Mouse (Mus musculus): ENCODE measurements around the gene 4930568D16Rik. TPM values are rescaled to one million over a fixed set of nuclear protein-coding genes. Genes with fewer than 3 reads are reported as not detected.

The 4930568D16Rik gene
- polyA plus RNA-seq, 1 experiment: not detected

- TF ChIP-seq CTCF (IDR thresholded peaks at IDR 0.05; ENCODE audit: borderline replicate concordance, insufficient read depth, low read depth, low read length) (no peak), POLR2A (IDR thresholded peaks at IDR 0.05; ENCODE audit: borderline replicate concordance, insufficient read depth, low read length) (no peak)
- no peak overlapping the region; the same call in 1 of the 2 replicates for H3K27ac ChIP-seq (ENCODE audit: insufficient read depth, low read length)
- no peaks in the 10 kb centered on the region for H3K27me3 ChIP-seq (ENCODE audit: control insufficient read depth, insufficient read depth, low read length)
- H3K4me3 ChIP-seq (replicated peaks; ENCODE audit: insufficient read depth, low read depth, low read length): no peak overlapping the region
- peak; percentile 84 to 91 for DNase-seq
- H3K4me1 ChIP-seq (ENCODE audit: control insufficient read depth, insufficient read depth, low read length): peaks cover 28% of the 10 kb centered on the region
- 10% methylated on average over 11 of the region's 11 CpGs for WGBS
Measured at GRCm38 (mm10) chr2:35328064-35328792, 39.3 kb downstream of the 4930568D16Rik start.

GRCm38 (mm10) chr2:35327583-35327982 lies 39.9 kb downstream of the 4930568D16Rik start:
- DNase-seq: no peak
- Histone ChIP-seq H3K4me3 (replicated peaks; ENCODE audit: insufficient read depth, low read depth, low read length) (no peak overlapping the region), H3K27ac (ENCODE audit: insufficient read depth, low read length) (no peak overlapping the region; the same call in 1 of the 2 replicates), H3K4me1 (ENCODE audit: control insufficient read depth, insufficient read depth, low read length) (peaks cover 33% of the 10 kb centered on the region), H3K27me3 (ENCODE audit: control insufficient read depth, insufficient read depth, low read length) (no peaks in the 10 kb centered on the region)
- 63% methylated on average over 10 of the region's 10 CpGs for WGBS
- no peak for TF ChIP-seq POLR2A (IDR thresholded peaks at IDR 0.05; ENCODE audit: borderline replicate concordance, insufficient read depth, low read length)
- TF ChIP-seq CTCF (IDR thresholded peaks at IDR 0.05; ENCODE audit: borderline replicate concordance, insufficient read depth, low read depth, low read length): no peak

- no peak overlapping the region for H3K27ac ChIP-seq (ENCODE audit: insufficient read depth, low read length)
- TF ChIP-seq POLR2A (IDR thresholded peaks at IDR 0.05; ENCODE audit: borderline replicate concordance, insufficient read depth, low read length) (no peak), CTCF (IDR thresholded peaks at IDR 0.05; ENCODE audit: borderline replicate concordance, insufficient read depth, low read depth, low read length) (no peak)
- 91% methylated on average over 1 of the region's 1 CpGs for WGBS
- no peak overlapping the region for H3K4me3 ChIP-seq (replicated peaks; ENCODE audit: insufficient read depth, low read depth, low read length)
- H3K27me3 ChIP-seq (ENCODE audit: control insufficient read depth, insufficient read depth, low read length): no peaks in the 10 kb centered on the region
- no peak for DNase-seq
- peaks cover 35% of the 10 kb centered on the region for H3K4me1 ChIP-seq (ENCODE audit: control insufficient read depth, insufficient read depth, low read length)
Measured at GRCm38 (mm10) chr2:35326931-35327330, 40.6 kb downstream of the 4930568D16Rik start.

- WGBS: 78% methylated on average over 10 of the region's 10 CpGs
Measured at GRCm38 (mm10) chr2:35325930-35326329, 41.6 kb downstream of the 4930568D16Rik start.

GRCm38 (mm10) chr2:35322404-35323164 lies 44.9 kb downstream of the 4930568D16Rik start:
- no peak overlapping the region for H3K27ac ChIP-seq (ENCODE audit: insufficient read depth, low read length)
- peak; percentile 69 to 82 for DNase-seq
- WGBS: 19% methylated on average over 10 of the region's 10 CpGs

More at GRCm38 (mm10) chr2:35325930-35326329, 41.6 kb downstream of the 4930568D16Rik start:
- no peaks in the 10 kb centered on the region for H3K27me3 ChIP-seq (ENCODE audit: control insufficient read depth, insufficient read depth, low read length)
- H3K27ac ChIP-seq (ENCODE audit: insufficient read depth, low read length): no peak overlapping the region
- no peak for DNase-seq
- TF ChIP-seq POLR2A (IDR thresholded peaks at IDR 0.05; ENCODE audit: borderline replicate concordance, insufficient read depth, low read length) (no peak), CTCF (IDR thresholded peaks at IDR 0.05; ENCODE audit: borderline replicate concordance, insufficient read depth, low read depth, low read length) (no peak)
- no peak overlapping the region for H3K4me3 ChIP-seq (replicated peaks; ENCODE audit: insufficient read depth, low read depth, low read length)
- H3K4me1 ChIP-seq (ENCODE audit: control insufficient read depth, insufficient read depth, low read length): peaks cover 37% of the 10 kb centered on the region

GRCm38 (mm10) chr2:35320399-35320798 lies 47.1 kb downstream of the 4930568D16Rik start:
- TF ChIP-seq CTCF (IDR thresholded peaks at IDR 0.05; ENCODE audit: borderline replicate concordance, insufficient read depth, low read depth, low read length) (no peak), POLR2A (IDR thresholded peaks at IDR 0.05; ENCODE audit: borderline replicate concordance, insufficient read depth, low read length) (no peak)
- 95% methylated on average over 15 of the region's 15 CpGs for WGBS
- H3K4me1 ChIP-seq (ENCODE audit: control insufficient read depth, insufficient read depth, low read length): peaks cover 17% of the 10 kb centered on the region
- no peak overlapping the region for H3K4me3 ChIP-seq (replicated peaks; ENCODE audit: insufficient read depth, low read depth, low read length)
- no peak for DNase-seq
- H3K27ac ChIP-seq (ENCODE audit: insufficient read depth, low read length): no peak overlapping the region
- no peaks in the 10 kb centered on the region for H3K27me3 ChIP-seq (ENCODE audit: control insufficient read depth, insufficient read depth, low read length)

More at GRCm38 (mm10) chr2:35322404-35323164, 44.9 kb downstream of the 4930568D16Rik start:
- Histone ChIP-seq H3K4me1 (ENCODE audit: control insufficient read depth, insufficient read depth, low read length) (peaks cover 27% of the 10 kb centered on the region), H3K27me3 (ENCODE audit: control insufficient read depth, insufficient read depth, low read length) (no peaks in the 10 kb centered on the region), H3K4me3 (replicated peaks; ENCODE audit: insufficient read depth, low read depth, low read length) (no peak overlapping the region)
- no peak for TF ChIP-seq CTCF (IDR thresholded peaks at IDR 0.05; ENCODE audit: borderline replicate concordance, insufficient read depth, low read depth, low read length)
- no peak for TF ChIP-seq POLR2A (IDR thresholded peaks at IDR 0.05; ENCODE audit: borderline replicate concordance, insufficient read depth, low read length)

- TF ChIP-seq POLR2A (IDR thresholded peaks at IDR 0.05; ENCODE audit: borderline replicate concordance, insufficient read depth, low read length): no peak
- TF ChIP-seq CTCF (IDR thresholded peaks at IDR 0.05; ENCODE audit: borderline replicate concordance, insufficient read depth, low read depth, low read length): no peak
- H3K27me3 ChIP-seq (ENCODE audit: control insufficient read depth, insufficient read depth, low read length): no peaks in the 10 kb centered on the region
- peaks cover 11% of the 10 kb centered on the region for H3K4me1 ChIP-seq (ENCODE audit: control insufficient read depth, insufficient read depth, low read length)
- H3K4me3 ChIP-seq (replicated peaks; ENCODE audit: insufficient read depth, low read depth, low read length): no peak overlapping the region
- H3K27ac ChIP-seq (ENCODE audit: insufficient read depth, low read length): no peak overlapping the region
- DNase-seq: no peak
- WGBS: 87% methylated on average over 12 of the region's 12 CpGs
Measured at GRCm38 (mm10) chr2:35318405-35318804, 49.1 kb downstream of the 4930568D16Rik start.
